Mouse (Mus musculus) cerebellum, adult 2 months (tissue): ENCODE measurements around the gene Arhgef7. TPM values are rescaled to one million over a fixed set of nuclear protein-coding genes. Genes with fewer than 3 reads are reported as not detected.

ENCODE experiments used
- DNase-seq, 2 experiments: peaks; one replicate each; pipeline ENCODE4 v3.0.0; 2021
- H3K27ac ChIP-seq: fragments of 200-500 bp; 2 replicates; pipeline ENCODE4 v1.5.1; 2012; ENCODE audit warnings: low read length, control low read depth, inconsistent platforms; ENCODE audit not compliant: insufficient read depth
- H3K27me3 ChIP-seq: fragments of 200-500 bp; 2 replicates; pipeline ENCODE4 v1.6.1; 2012; ENCODE audit warnings: inconsistent platforms, mild to moderate bottlenecking, low read length, moderate library complexity; ENCODE audit not compliant: control insufficient read depth, insufficient read depth
- H3K4me1 ChIP-seq: fragments of 200-500 bp; 2 replicates; pipeline ENCODE4 v1.6.1; 2011; ENCODE audit warnings: low read length; ENCODE audit not compliant: control insufficient read depth, insufficient read depth
- H3K4me3 ChIP-seq: fragments of 200-500 bp; replicated peaks from 2 replicates; pipeline ENCODE3; 2011; ENCODE audit warnings: mild to moderate bottlenecking, low read depth, low read length, control low read depth; ENCODE audit not compliant: insufficient read depth
- CTCF ChIP-seq: fragments of 200-500 bp; IDR thresholded peaks from 2 replicates; pipeline ENCODE4 v1.5.1; 2011; ENCODE audit warnings: low read depth, mild to moderate bottlenecking, control low read depth, low read length, moderate library complexity, borderline replicate concordance; ENCODE audit not compliant: insufficient read depth
- POLR2A ChIP-seq: fragments of 200-500 bp; IDR thresholded peaks from 2 replicates; pipeline ENCODE4 v1.6.1; 2011; ENCODE audit warnings: low read length, control low read depth, borderline replicate concordance; ENCODE audit not compliant: insufficient read depth
- WGBS: fragments of 180-500 bp; shearing (Covaris S2); methylation state at CpG from one replicate; pipeline ENCODE4 v1.1.7; 2018; 5-methylcytosine and 5-hydroxymethylcytosine counted together
- polyA plus RNA-seq: library from polyadenylated mRNA; depleted of rRNA; stranded (reverse); fragments of >200 nt; gene quantifications from 2 replicates; pipeline ENCODE4 v1.2.3, GENCODE M21; 2012

Arhgef7 gene
- polyA plus RNA-seq, 1 experiment = 134 TPM

DNA sequence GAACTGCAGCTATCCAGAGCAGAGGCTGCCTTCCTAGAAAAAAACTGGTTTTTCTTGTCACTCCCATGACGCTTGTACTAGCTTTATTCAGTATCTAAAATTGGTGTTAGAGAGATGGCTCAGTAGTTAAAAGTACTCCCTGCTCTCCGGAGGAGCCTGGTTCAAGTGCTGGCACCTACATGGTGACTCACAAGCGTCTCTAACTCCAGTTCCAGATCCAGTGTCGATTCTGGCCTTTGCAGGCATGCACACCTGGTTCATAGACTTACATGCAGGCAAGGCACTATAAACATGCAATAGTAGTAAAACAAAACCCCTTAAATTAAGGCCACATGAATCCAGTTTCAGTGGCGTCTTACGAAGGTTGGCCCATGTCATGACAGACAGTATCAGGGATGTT is 34.0 kb downstream of the Arhgef7 start:
- DNase-seq = peak; percentile 47 to 54
- WGBS = 29% methylated on average over 6 of the region's 6 CpGs
- H3K4me1 ChIP-seq = peaks cover 38% of the 10 kb centered on the region
- no peaks in the 10 kb centered on the region for H3K27me3 ChIP-seq
- TF ChIP-seq POLR2A (no peak), CTCF (no peak)
- no peak overlapping the region for H3K4me3 ChIP-seq
- H3K27ac ChIP-seq = peak overlapping the region; percentile 91

DNA sequence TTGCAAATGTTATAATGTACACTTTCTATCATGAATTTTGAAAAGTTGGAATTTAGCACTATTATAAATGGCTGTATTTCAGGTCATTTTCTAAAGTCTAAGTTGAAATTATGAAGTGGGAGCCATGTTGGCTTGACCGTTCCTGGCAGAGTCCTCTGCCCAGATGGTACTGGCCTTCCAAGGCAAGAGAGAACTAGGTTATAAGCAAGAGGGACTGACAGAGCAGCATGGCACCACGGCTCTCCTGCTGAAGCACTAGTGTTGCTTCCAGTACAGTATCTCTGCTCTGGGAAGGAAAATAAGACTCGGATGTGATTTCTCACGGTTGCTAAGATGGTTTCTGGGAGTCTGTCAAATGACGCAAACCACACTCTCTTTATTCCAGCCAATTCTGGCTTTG is 34.5 kb downstream of the Arhgef7 start:
- peaks cover 43% of the 10 kb centered on the region for H3K4me1 ChIP-seq
- H3K4me3 ChIP-seq = no peak overlapping the region
- peak; percentile 82 to 92 for DNase-seq
- 8% methylated on average over 5 of the region's 5 CpGs for WGBS
- H3K27me3 ChIP-seq = no peaks in the 10 kb centered on the region
- TF ChIP-seq CTCF = no peak
- peak; percentile 54; the same call in 1 of the 2 replicates for TF ChIP-seq POLR2A
- H3K27ac ChIP-seq = peak overlapping the region; percentile 80; the same call in 1 of the 2 replicates

DNA sequence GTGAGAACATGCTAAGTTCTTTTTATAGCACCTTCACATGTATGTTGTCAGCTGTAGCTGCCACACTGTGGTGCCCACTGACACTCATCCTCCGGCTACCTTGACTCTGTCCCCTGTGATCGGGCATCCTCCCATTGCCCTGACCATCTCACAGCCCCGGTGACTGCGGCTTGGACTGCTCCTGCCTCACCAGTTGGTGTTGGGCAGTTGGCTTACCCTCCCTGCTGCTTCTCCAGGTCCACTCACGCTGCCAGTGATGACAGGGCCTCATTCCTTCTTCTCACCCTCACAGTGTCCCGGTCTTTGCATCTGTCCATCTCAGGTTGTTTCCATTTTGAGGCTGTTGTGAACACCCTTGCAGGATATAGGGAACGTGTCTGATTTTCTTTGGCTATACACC is 35.3 kb downstream of the Arhgef7 start:
- H3K27ac ChIP-seq = peak overlapping the region; percentile 80

GRCm38 (mm10) chr8:11767213-11767840 is 39.8 kb downstream of the Arhgef7 start:
- peak; percentile 56 to 73 for DNase-seq
- no peak overlapping the region for H3K4me3 ChIP-seq
- TF ChIP-seq POLR2A (no peak), CTCF (no peak)
- peak overlapping the region; percentile 77 for H3K27ac ChIP-seq
- 23% methylated on average over 5 of the region's 5 CpGs for WGBS
- no peaks in the 10 kb centered on the region for H3K27me3 ChIP-seq
- peaks cover 74% of the 10 kb centered on the region for H3K4me1 ChIP-seq

More for the DNA sequence above, 35.3 kb downstream of the Arhgef7 start:
- peak; percentile 88 to 93 for DNase-seq
- Histone ChIP-seq H3K27me3 (no peaks in the 10 kb centered on the region), H3K4me1 (peaks cover 48% of the 10 kb centered on the region), H3K4me3 (no peak overlapping the region)
- TF ChIP-seq CTCF (no peak), POLR2A (peak; percentile 36; the same call in 1 of the 2 replicates)
- WGBS = 19% methylated on average over 7 of the region's 7 CpGs

DNA sequence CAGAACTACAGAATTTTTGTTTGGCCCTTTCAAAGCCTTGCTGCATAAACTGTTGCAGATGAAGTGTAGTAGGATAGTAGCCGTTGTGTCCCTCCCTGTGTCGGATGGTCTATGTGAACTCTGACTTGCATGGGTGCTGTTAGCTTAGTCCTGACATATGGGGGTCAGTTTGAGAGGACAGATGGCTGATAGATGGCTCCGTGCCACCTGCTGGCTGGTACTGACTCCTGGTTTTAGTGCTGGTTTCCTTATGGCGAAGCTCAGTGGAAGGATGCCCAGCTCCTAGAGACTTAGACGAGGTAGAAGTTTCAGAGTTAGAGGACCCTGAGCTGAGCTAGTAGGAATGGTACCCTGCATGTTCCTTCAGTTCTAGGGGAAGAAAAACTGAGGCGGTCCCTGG is 42.5 kb downstream of the Arhgef7 start:
- Histone ChIP-seq H3K4me1 (peaks cover 80% of the 10 kb centered on the region), H3K4me3 (no peak overlapping the region), H3K27ac (peak overlapping the region; percentile 95), H3K27me3 (no peaks in the 10 kb centered on the region)
- 17% methylated on average over 6 of the region's 6 CpGs for WGBS
- peak; percentile 97 for DNase-seq
- no peak for TF ChIP-seq POLR2A
- TF ChIP-seq CTCF = no peak

DNA sequence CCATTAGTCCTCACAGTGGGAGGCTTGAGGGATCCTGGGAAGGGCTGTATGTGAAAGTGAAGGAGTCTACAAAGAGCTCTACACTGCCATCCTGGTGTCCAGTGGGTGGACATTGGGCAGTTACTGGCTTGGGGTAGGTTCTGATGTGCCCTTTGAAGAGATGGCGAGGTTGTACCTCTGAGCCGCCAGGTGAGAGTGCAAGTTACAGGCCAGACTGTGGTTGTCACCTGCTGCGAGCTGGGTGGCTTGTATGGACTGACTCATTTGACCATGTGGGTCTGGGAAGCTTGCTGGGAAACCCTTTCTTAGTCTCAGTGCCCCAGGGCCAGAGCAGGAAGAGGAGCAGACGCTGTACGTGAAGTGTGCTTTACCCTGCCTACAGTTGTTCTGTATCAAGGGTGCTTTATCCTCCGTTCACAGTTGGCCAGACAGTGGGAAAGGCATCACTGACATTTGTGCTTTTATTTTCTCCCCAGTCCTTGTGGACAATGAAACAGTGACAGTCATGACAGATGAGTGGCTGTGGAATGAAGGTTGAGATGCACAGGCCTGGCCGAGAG is 43.1 kb downstream of the Arhgef7 start:
- peak; percentile 65 for DNase-seq
- H3K27me3 ChIP-seq = no peaks in the 10 kb centered on the region
- WGBS = 9% methylated on average over 7 of the region's 7 CpGs
- H3K4me1 ChIP-seq = peaks cover 82% of the 10 kb centered on the region
- no peak overlapping the region for H3K4me3 ChIP-seq
- TF ChIP-seq CTCF (no peak), POLR2A (no peak)
- H3K27ac ChIP-seq = peak overlapping the region; percentile 95

DNA sequence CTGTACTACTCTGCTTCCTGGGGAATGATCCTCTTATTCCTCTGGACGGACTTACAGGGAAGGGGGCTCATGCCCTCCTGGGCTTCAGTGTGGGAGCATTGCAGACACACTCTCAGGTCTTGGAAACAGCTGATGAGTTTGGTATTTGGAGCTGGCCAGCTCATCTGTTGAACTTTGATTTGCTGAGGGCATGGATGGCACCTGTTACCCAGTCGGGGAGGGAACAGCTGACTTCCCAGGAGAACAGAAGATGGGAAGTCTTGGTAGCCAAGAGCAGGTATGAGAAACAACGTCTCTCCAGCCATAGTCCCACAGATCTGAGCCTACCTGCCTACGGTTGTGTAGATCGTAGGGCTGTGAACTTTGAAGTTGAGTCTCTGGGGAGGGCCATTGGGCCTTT is 44.1 kb downstream of the Arhgef7 start:
- WGBS = 48% methylated on average over 5 of the region's 5 CpGs
- Histone ChIP-seq H3K4me1 (peaks cover 83% of the 10 kb centered on the region), H3K27me3 (no peaks in the 10 kb centered on the region), H3K4me3 (no peak overlapping the region), H3K27ac (peak overlapping the region; percentile 16)
- DNase-seq = peak in 1 of 2 experiments; percentile 31
- TF ChIP-seq POLR2A (no peak), CTCF (no peak)
